Mouse (Mus musculus) cerebellum, adult 8-10 months (tissue): ENCODE measurements around the gene Asb3.
"Not testable (repeated sequence)": the region's sequence is repeated elsewhere in the genome, so short reads cannot be mapped to it uniquely, and the experiment has no call there.

ENCODE experiments used
- DNase-seq: peaks from one replicate; pipeline ENCODE4 v3.0.0; 2022

Gene Asb3

DNA sequence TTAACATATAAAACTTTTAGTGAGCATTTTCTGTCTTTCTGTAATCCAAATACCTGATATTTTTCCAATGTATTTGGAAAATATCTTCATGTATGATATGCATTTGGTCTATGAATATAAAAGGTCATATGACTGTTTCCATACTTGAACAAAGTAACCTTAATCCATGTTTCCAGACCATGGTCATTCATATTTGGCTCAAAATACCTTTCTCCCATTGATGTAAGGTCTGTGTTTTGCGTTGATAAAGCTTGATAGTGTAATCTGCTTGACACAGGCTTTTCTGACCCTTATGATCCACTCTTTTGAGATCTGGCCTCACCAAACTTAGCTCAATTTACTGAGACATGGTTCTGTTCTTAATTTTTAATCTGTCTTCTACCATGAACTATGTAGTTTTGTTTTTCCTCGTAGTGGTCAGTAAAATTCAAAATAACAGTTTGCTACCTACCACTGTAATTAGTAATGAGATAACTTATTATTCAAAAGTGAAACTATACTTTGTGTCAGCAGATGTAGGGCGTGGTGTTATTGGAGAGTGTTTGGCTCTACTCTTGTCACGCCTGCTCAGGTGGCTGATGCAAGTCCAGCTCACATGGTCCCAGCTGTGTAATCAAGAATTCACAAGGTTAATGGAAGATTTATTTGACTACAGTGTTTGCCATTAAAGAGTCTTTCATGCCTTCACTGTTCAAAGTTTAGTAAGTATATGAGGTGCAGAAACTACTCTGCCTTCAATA lies 116.1 kb downstream of the Asb3 start:
- no peak for DNase-seq

DNA sequence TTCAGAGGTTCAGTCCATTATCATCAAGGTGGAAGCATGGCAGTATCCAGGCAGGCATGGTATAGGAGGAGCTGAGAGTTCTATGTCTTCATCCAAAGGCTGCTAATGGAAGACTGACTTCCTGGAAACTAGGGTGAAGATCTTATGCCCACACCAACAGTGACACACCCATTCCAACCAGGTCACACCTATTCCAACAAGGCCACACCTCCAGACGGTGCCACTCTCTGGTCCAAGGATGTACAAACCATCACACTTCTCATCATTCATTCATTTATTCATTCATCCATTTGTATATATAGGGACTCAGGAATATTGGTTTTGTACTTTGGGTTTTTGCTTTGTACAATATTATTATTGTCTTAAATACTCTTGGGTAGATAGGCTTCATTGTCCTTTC lies 124.5 kb downstream of the Asb3 start:
- not testable (repeated sequence) for DNase-seq

DNA sequence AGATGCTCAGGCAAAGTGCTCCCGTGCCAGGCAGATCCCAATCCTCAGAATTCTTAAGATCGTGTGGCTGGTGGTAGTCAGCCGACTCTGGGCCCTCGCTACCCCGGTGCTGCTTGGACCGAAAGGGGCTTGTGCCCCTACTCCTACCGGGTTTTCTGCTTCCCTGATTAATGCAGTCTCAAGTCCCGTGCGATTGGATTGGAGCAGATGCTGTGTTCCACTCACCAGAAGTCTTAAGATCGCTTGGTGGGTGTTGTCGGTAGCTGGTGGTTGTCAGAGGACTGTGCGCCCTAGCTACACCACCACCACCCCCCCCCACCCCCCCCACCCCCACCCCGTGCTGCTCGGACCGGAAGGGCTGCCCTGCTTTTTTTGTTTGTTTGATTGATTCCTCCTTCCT lies 132.2 kb downstream of the Asb3 start:
- not testable (repeated sequence) for DNase-seq

DNA sequence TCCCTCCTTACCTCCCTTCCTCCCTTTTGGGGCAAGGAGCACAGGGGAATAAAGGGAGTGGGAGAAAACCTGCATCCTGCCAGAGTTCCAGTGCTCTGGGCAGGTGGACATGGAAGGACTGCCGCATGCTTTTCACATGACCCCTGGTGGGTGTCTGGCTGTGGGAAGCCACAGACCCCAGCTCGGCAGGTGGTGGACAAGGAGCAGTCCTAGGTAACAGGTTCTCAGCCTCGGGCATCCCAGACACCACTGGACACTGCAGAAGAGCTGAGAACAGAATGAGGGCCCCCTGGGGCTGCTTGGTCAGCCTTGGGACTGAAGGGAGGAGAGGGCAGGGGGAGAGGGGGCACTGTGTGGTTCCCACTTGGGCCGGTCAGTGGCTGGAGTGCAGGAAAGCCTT lies 149.7 kb downstream of the Asb3 start:
- no peak for DNase-seq

DNA sequence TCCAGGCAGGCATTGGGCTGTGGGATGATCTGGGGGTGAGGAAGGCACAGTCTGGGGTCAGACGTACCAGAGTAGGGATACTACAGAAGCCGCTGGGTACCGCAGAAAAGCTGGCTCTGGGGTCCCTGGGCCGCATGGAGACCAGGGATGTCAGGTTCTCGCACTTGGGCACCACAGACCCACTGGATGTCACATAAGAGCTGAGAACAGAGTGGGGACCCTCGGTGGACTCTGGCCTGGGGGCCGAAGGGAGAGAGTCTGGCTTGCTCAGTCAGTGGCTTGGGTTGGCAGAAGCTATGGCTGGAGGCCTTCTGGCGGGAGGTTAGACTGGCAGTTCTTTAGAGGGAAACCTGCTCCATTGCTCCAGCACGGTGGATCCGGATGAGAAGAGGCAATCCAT lies 204.8 kb downstream of the Asb3 start:
- DNase-seq: no peak

DNA sequence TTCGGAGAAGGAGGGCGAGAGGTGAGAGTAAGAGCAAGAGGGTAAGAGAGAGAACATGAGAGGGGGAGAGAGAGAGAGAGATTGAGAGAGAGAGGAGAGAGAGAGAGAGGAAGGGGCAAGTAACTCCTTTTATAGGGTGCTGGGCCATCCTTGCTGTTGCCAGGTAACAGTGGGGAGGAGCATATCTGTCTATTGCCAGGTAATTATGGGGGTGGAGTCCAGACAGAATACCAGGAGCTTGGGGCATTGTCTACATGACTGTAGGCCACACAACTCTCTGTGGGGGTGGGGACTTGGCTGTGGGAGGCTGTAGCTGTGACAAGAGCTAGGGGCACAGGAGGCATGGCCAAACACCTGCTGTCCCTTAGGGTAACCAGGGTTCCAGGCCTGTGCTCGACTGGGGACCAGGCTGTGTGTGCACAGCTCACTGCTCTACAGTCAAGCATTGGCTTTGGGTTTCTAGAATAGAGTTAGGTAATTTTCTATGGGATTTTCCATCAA lies 205.3 kb downstream of the Asb3 start:
- no peak for DNase-seq

DNA sequence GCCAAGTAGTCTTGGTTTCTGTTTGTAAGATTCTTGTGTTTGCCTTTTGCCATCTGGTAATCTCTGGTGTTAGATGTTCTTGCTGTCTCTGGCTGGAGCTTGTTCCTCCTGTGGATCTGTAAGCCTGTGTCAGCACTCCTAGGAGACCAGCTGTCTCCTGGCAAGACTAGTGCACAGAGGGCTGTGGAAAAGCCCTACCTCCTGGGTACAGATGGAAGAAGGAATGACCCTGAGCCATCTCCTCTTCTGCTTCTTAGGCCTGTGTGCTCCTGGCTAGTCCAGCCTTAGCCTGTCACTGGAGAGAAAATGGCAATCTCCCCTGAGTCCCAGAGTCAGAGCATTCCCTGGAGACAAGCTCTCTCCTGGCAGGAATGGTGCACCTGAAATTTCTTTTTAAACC lies 214.3 kb downstream of the Asb3 start:
- DNase-seq: peak; percentile 37

DNA sequence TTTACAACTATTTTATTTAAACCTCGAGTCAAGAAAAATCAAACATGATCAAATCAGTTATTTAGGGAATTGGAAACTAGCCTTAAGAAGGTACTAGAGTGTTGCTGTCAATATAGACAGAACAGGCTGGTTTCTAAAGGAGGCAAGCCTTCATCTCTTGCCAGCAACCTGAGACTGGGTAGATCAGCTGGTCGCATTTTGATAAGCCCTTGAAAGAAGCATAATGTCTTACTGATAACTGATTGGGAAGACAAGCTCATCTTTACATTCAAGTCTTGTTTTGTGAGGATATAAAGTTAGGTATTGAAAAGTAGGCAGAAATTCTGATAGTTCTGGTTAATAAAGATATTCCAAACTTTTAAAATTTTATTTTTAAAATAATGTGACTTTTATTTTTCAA lies 217.0 kb downstream of the Asb3 start:
- no peak for DNase-seq

DNA sequence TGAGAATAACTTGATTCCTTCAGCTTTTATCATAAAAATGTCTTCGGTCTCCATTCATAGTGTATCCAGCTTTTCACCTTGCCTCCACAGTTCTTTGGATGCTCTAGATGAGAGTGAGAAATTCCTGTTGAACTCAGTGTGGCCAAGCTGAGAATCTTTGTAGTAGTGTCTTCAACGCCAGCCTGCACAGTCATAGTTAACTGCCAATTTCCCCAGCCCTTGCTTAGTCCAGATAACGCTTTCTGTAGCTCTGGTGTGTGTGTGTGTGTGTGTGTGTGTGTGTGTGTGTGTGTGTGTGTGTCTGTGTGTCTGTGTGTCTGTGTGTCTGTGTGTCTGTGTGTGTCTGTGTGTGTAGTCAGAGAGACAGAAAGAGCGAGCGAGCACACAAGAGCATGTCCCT lies 220.1 kb downstream of the Asb3 start:
- DNase-seq: no peak

DNA sequence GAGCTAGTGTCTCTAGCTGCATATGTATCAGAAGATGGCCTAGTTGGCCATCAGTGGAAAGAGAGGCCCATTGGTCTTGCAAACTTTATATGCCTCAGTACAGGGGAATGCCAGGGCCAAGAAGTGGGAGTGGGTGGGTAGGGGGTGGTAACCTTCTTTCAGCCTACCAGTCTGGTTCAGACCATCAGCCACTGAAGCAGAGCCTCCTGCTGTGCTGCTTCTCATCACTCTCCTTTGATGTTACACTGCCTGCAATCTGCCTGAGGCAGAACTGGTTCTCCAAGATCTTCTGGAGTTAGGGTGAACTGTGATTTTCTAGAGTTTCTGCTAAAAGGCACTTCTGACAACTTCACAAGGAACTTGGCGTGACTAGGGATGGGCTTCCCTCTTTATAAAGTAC lies 241.7 kb downstream of the Asb3 start:
- DNase-seq: not testable (repeated sequence)

DNA sequence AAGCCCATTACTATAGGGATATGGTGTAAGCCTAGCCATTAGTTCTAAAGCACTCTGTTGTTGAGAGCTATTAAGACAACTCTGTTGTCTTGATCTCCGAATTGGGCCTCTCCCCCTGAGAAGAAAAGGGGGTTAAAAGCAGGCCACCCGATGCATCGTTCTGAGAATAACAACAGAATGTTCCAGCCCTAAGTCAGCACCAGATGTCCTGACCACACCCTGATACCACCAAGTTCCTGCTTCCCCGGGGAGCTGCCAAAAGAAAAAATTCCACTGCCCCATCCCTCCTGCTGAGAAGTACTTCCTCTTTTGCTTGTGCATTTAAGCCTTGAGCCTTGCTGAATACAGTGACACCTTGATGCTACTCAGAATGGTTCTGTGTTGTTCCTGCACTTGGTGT lies 248.5 kb downstream of the Asb3 start:
- DNase-seq: not testable (repeated sequence)

DNA sequence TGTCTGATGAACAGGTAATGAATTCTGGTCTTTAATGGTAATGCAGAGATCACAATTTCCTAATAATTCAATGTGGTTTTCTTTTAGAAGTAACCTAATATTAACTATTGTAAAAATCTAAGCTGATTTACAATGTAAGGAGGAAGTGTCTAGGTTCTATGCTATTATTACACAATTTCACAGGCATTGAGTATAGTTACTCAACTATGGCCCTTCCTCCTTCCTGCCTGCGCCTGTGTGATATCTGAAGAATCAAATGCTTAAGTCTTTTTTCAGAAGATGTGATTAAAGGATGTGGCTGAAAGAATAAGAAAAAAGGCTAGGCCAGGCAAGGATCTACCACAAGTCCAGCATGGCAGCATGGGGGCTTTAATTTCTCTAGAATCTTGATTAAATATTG lies 249.6 kb downstream of the Asb3 start:
- not testable (repeated sequence) for DNase-seq

DNA sequence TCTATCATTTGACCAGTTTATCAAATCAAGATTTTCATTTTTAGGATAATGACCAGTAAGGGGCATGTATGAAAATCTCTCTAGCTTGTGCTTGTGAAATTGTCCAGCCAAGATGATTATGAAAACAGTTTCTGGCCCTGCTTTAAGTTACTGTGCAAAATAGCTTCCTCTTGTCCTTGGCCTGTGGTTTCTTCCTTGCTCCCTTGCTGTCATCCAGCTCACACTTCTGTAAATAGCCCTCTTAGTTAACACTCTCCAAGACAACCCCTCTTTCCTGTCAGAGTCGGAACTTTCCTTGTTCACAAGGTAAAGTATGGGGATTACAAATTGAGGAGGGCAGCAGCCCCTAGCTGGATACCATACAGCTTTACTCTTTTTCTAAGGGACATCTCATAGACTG lies 253.2 kb downstream of the Asb3 start:
- not testable (repeated sequence) for DNase-seq
